Mouse (Mus musculus): ENCODE measurements at regions not wholly inside any gene's neighbourhood (a gene's known extent, or its start where the extent isn't known, plus 50 kb on each side); places are given as distances from the start of the nearest gene placed in this dataset.

- DNase-seq (ENCODE audit: low spot score) = no peak
Measured at GRCm38 (mm10) chr1:154080505-154081380, 120.2 kb upstream of the Zfp648 start.

- no peak for DNase-seq (ENCODE audit: low spot score)
Measured at GRCm38 (mm10) chr1:154086145-154086544, 114.8 kb upstream of the Zfp648 start.

GRCm38 (mm10) chr1:154089815-154090214 lies 111.2 kb upstream of the Zfp648 start:
- DNase-seq (ENCODE audit: low spot score) = no peak

- DNase-seq (ENCODE audit: low spot score) = no peak
Measured at GRCm38 (mm10) chr1:154090521-154091490, 110.2 kb upstream of the Zfp648 start.

GRCm38 (mm10) chr1:154093549-154093948 lies 107.4 kb upstream of the Zfp648 start:
- DNase-seq (ENCODE audit: low spot score) = no peak

- DNase-seq (ENCODE audit: low spot score) = no peak
Measured at GRCm38 (mm10) chr1:154094357-154094756, 106.6 kb upstream of the Zfp648 start.

GRCm38 (mm10) chr1:154096113-154096512 lies 104.9 kb upstream of the Zfp648 start:
- no peak for DNase-seq (ENCODE audit: low spot score)

- no peak for DNase-seq (ENCODE audit: low spot score)
Measured at GRCm38 (mm10) chr1:154096911-154097310, 104.1 kb upstream of the Zfp648 start.

- DNase-seq (ENCODE audit: low spot score) = no peak
Measured at GRCm38 (mm10) chr1:154097656-154098055, 103.3 kb upstream of the Zfp648 start.

GRCm38 (mm10) chr1:154100556-154100955 lies 100.4 kb upstream of the Zfp648 start:
- no peak for DNase-seq (ENCODE audit: low spot score)

GRCm38 (mm10) chr1:154101433-154101832 lies 99.6 kb upstream of the Zfp648 start:
- no peak for DNase-seq (ENCODE audit: low spot score)

- DNase-seq (ENCODE audit: low spot score) = no peak
Measured at GRCm38 (mm10) chr1:154102191-154102590, 98.8 kb upstream of the Zfp648 start.

GRCm38 (mm10) chr1:154102871-154103596 lies 98.0 kb upstream of the Zfp648 start:
- no peak for DNase-seq (ENCODE audit: low spot score)

GRCm38 (mm10) chr1:154103597-154103923 lies 97.4 kb upstream of the Zfp648 start:
- DNase-seq (ENCODE audit: low spot score) = no peak

- no peak for DNase-seq (ENCODE audit: low spot score)
Measured at GRCm38 (mm10) chr1:154104006-154104600, 96.9 kb upstream of the Zfp648 start.

- no peak for DNase-seq (ENCODE audit: low spot score)
Measured at GRCm38 (mm10) chr1:154104779-154105178, 96.2 kb upstream of the Zfp648 start.

- DNase-seq (ENCODE audit: low spot score) = no peak
Measured at GRCm38 (mm10) chr1:154112500-154112899, 88.5 kb upstream of the Zfp648 start.

GRCm38 (mm10) chr1:154113291-154114050 lies 87.5 kb upstream of the Zfp648 start:
- no peak for DNase-seq (ENCODE audit: low spot score)

GRCm38 (mm10) chr1:154116188-154116710 lies 84.7 kb upstream of the Zfp648 start:
- no peak for DNase-seq (ENCODE audit: low spot score)

- no peak for DNase-seq (ENCODE audit: low spot score)
Measured at GRCm38 (mm10) chr1:154117346-154117687, 83.7 kb upstream of the Zfp648 start.

Data from ovary, postnatal 10 days (tissue).